Mouse (Mus musculus) liver, postnatal 0 days (tissue): ENCODE measurements at regions not wholly inside any gene's neighbourhood (a gene's known extent, or its start where the extent isn't known, plus 50 kb on each side); places are given as distances from the start of the nearest gene placed in this dataset.

Experiments
- CTCF ChIP-seq: sonication (generic); IDR thresholded peaks from 2 replicates; pipeline ENCODE4 v1.5.1; 2016; ENCODE audit warnings: antibody characterized with exemption, low read depth
- EP300 ChIP-seq: IDR thresholded peaks from 2 replicates; pipeline ENCODE4 v1.6.1; 2016; ENCODE audit warnings: antibody characterized with exemption, low read depth, mild to moderate bottlenecking

DNA sequence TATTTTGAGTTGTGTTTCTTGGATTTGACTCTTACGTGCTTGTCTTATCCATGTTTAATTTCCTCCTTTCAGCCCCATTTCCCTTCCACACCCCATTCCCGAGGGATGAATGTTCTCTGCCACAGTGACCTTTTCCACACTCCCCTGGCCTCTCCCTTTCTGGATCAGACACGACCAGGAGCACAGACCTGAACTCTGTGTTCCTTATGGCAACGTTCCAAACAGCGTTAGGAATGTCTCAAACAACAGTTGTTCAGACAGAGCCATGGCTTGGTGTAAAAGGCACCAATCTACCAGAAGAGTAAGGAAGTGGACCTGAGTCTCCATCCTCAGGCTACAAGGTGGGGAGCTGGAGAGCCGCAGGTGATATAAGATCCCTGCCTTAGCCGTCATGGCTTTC, 52.6 kb upstream of the Dapl1 start:
- TF ChIP-seq CTCF (no peak), EP300 (no peak)
